Mouse (Mus musculus) megakaryocyte, embryonic 14.5 days (primary cell): Measurements from ENCODE around the gene Slc16a11.

Experiments used
- FLI1 ChIP-seq: IDR thresholded peaks from 2 replicates; pipeline ENCODE4 v1.6.1; 2012; ENCODE audit warnings: low read length, inconsistent platforms, mixed read lengths
- GATA1 ChIP-seq: IDR thresholded peaks from 3 replicates; pipeline ENCODE4 v1.6.1; 2012; ENCODE audit warnings: mixed read lengths, low read length, inconsistent platforms, borderline replicate concordance

DNA sequence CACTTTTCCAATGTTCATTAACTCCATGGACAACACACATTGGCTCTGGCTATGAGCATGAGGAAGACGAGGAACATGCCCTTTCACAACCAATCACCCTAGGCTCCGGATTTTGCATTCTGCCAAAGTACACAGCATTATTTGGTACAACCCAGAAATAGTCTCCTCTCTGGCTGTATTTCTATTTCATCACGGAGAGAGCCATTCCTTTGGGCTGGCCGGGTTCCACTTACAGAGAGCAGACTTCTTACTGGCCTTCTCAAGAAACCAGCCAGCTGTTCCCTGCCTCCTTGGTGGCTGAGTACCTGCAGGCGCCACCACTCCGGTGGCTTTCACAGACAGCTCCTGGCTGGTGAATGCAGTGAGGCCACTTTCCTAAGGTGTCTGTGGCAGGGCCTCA lies at the start of gene Slc16a11:
- TF ChIP-seq GATA1, result no peak
- TF ChIP-seq FLI1, result no peak
